ENCODE assay signal across 9 mouse cellular contexts in the genomic region with DNA sequence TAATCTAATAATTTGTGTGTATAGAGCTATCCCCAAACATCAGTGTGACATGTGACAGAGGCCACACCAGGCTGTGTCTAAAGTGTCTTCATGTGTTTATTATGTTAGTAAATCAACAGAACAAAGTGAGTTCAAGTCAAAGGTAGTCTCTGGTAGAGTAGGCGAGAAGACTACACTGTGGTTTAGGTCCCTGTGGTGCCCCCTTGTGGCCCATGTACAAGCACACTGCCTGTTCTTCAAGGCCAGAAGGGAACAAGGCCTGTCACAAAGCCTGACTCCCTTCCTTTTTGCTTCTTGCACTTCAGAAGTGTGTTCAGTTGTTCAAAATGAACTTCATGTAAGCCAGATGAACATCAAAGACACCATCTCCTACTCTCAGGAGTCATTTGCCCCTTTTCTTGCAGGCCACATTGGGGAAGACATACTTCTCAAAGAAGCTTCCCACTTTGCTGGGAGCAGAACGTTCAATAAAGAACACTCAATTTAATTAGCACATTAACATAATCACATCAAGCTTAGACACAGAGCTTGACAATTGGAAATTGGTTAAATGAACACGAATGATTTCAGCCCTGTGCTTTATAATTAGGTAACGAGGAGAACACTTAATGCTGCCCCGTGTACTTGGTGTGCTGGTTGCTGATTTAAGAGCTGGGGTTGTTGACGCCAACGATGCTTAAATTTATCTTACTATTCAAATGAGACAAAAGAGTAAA. TPM values are rescaled to one million over a fixed set of nuclear protein-coding genes. Genes with fewer than 3 reads are reported as not detected.
DNase-seq lines count a peak whose midpoint lies in the region; ATAC-seq lines count a peak whose summit lies in the region.
"Had no signal": no experiment of that assay in that cellular context is flagged by ENCODE, and none has a peak within 500 bp of the region (broad histone marks: within the 10 kb centered on the region; RNA-seq: fewer than 3 reads in every experiment).

No protein-coding gene starts in this region.

- ATAC-seq in CD4-positive, CD25-positive, alpha-beta regulatory T cell, adult 4 months, result peak; percentile 58
- ATAC-seq in megakaryocyte progenitor cell, adult 5-6 weeks (replicated peaks; ENCODE audit: poor library complexity), result 0 out of 2 replicates have a peak, but pooled peaks have one; percentile 39

- peak; percentile 73 for DNase-seq in layer of hippocampus, adult 11-12 months (ENCODE audit: low spot score)
- no peak for DNase-seq in layer of hippocampus, adult 9-10 months (ENCODE audit: low spot score)
- peak; percentile 20 for DNase-seq in adrenal gland, adult 2 months
- peak; percentile 38 for DNase-seq in forelimb bud, embryonic 11.5 days (ENCODE audit: low read depth, low spot score)
- no peak for DNase-seq in spleen, postnatal 14 days (ENCODE audit: low spot score in 2 of 2)
- DNase-seq in heart, adult 18-20 months, result no peak

RNA-seq across cellular contexts. Expression of a gene that starts 14.9 kb away (rescaled TPM):
- polyA plus RNA-seq in CD4-positive, CD25-positive, alpha-beta regulatory T cell, adult 4 months (2017; shearing (Covaris generic)), result 1 to 10 TPM; 3.6 to 4.8 TPM
- 10 to 100 TPM; 27.2 to 40.0 TPM for total RNA-seq in adrenal gland, adult 2 months (2021)
- 18.5 and 20.2 TPM in 2 replicates for polyA plus RNA-seq in adrenal gland, adult 2 months (2012; rRNA removed)
- total RNA-seq in megakaryocyte progenitor cell, adult 5-6 weeks (2015), result not detected in 2 replicates
- not detected in 2 replicates for total RNA-seq in megakaryocyte progenitor cell, adult 5-6 weeks (2017)
- 1 to 10 TPM in 1 of 2 experiments, under 1 TPM in 1; 0.40 to 1.4 TPM for total RNA-seq in heart, adult 18-20 months (2021)
- total RNA-seq: neutrophil, adult 5-6 weeks had no signal

Comparison
In these comparisons a context has a peak if more than half of its experiments do, and no peak if none do; other contexts are left out.
1. DNase-seq: peak in layer of hippocampus, adult 11-12 months (single experiment), adrenal gland, adult 2 months (single experiment) and forelimb bud, embryonic 11.5 days (single experiment); none in layer of hippocampus, adult 9-10 months (single experiment), spleen, postnatal 14 days (0 of 2) and heart, adult 18-20 months (0 of 2).
2. RNA of a gene that starts 14.9 kb away (total RNA-seq): 27.2 to 40.0 TPM in adrenal gland, adult 2 months; 0.40 to 1.4 TPM in heart, adult 18-20 months and not detected in megakaryocyte progenitor cell, adult 5-6 weeks; every median in the first group is over 10 times any median in the second.